Mouse (Mus musculus) layer of hippocampus, postnatal 36 days (tissue): ENCODE results near the gene Rad51b. TPM values are rescaled to one million over a fixed set of nuclear protein-coding genes. Genes with fewer than 3 reads are reported as not detected.
A peak's percentile ranks its signal among the peaks of the same experiment; 100 is the strongest.

Source experiments
- DNase-seq, 2 experiments: peaks; one replicate each; pipeline ENCODE4 v3.0.0; 2022
- total RNA-seq, 2 experiments: library from RNA; stranded (reverse); gene quantifications; 2 replicates each; pipeline ENCODE4 v1.2.3; 2021

The Rad51b gene
- total RNA-seq, 2 experiments from 2014 or later, result 0.17 to 0.18 TPM

- no peak for DNase-seq
Observed at GRCm38 (mm10) chr12:79808426-79809398, 511.6 kb downstream of the Rad51b start.

GRCm38 (mm10) chr12:79809518-79809917, 512.4 kb downstream of the Rad51b start:
- DNase-seq, result no peak

- DNase-seq, result no peak
Observed at GRCm38 (mm10) chr12:79812422-79812821, 515.3 kb downstream of the Rad51b start.

GRCm38 (mm10) chr12:79812838-79813563, 515.9 kb downstream of the Rad51b start:
- DNase-seq, result no peak

- no peak for DNase-seq
Observed at GRCm38 (mm10) chr12:79813566-79814305, 516.7 kb downstream of the Rad51b start.

- no peak for DNase-seq
Observed at GRCm38 (mm10) chr12:79814312-79815091, 517.4 kb downstream of the Rad51b start.

- no peak for DNase-seq
Observed at GRCm38 (mm10) chr12:79816241-79816640, 519.2 kb downstream of the Rad51b start.

- DNase-seq, result no peak
Observed at GRCm38 (mm10) chr12:79820228-79820958, 523.3 kb downstream of the Rad51b start.

GRCm38 (mm10) chr12:79821901-79822300, 524.8 kb downstream of the Rad51b start:
- no peak for DNase-seq

GRCm38 (mm10) chr12:79822401-79822800, 525.3 kb downstream of the Rad51b start:
- no peak for DNase-seq

GRCm38 (mm10) chr12:79825922-79826321, 528.8 kb downstream of the Rad51b start:
- DNase-seq, result no peak

GRCm38 (mm10) chr12:79827233-79827692, 530.2 kb downstream of the Rad51b start:
- no peak for DNase-seq

- no peak for DNase-seq
Observed at GRCm38 (mm10) chr12:79827735-79828134, 530.7 kb downstream of the Rad51b start.

GRCm38 (mm10) chr12:79830686-79831085, 533.6 kb downstream of the Rad51b start:
- DNase-seq, result no peak

- DNase-seq, result no peak
Observed at GRCm38 (mm10) chr12:79832611-79833010, 535.5 kb downstream of the Rad51b start.

- DNase-seq, result no peak
Observed at GRCm38 (mm10) chr12:79835521-79835920, 538.4 kb downstream of the Rad51b start.

- DNase-seq, result peak in 1 of 2 experiments; percentile 15
Observed at GRCm38 (mm10) chr12:79838181-79838961, 541.3 kb downstream of the Rad51b start.

GRCm38 (mm10) chr12:79839096-79839941, 542.2 kb downstream of the Rad51b start:
- no peak for DNase-seq

GRCm38 (mm10) chr12:79840465-79840864, 543.4 kb downstream of the Rad51b start:
- no peak for DNase-seq
